Mouse (Mus musculus) liver, embryonic 14.5 days (tissue): Measurements from ENCODE around the gene Clmp.

Experiments used
- CTCF ChIP-seq: IDR thresholded peaks from 2 replicates; pipeline ENCODE4 v1.5.1; 2016; ENCODE audit warnings: antibody characterized with exemption, low read depth, control low read depth
- EP300 ChIP-seq: IDR thresholded peaks from 2 replicates; pipeline ENCODE4 v1.6.1; 2016; ENCODE audit warnings: antibody characterized with exemption, low read depth

DNA sequence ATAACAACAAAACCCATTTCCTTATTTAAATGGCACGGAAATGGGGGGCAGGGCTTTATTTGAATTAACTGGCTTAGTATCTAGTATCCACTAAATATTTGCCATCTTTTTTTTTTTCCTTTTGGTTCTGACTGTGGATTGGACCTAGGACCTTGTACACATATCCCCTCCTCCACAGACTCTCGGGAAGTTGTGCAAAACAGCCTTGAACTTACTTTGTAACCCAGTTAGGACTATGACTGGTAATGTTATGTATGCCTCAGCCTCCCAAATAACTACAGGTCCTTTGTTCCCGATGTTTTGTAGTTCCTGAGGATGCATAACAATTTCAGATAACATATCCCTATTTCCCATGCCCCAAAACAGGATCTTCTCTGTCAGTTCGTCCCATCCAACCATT, 88.1 kb downstream of the Clmp start:
- TF ChIP-seq EP300, result no peak
- TF ChIP-seq CTCF, result no peak
